Mouse (Mus musculus): ENCODE data around the gene Ccdc116.
"Not testable (repeated sequence)": the region's sequence is repeated elsewhere in the genome, so short reads cannot be mapped to it uniquely, and the experiment has no call there.

Ccdc116 gene

DNA sequence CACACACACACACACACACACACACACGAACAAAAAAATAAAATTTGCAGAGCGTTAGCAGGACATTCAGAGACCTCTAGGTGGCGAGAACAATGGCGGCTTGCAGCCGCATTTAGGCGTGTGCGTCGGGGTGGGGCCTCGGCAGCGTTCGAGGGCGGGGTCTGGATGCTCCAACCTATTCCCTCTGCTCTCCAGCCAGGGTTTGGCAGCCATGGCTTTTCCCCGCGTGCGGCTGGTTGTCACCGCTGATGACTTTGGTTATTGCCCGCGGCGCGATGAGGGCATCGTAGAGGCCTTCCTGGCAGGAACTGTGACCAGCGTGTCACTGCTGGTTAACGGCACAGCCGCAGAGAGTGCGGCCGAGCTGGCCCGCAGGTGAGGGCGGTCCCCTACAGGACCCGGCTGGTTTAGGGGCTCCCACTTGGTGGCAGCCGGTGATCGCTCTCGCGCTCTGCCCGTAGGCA lies at the start of gene Ccdc116:
Ccdc116 (minus strand) TSS at position 458 of the 464 bp plus-strand sequence.
- in situ Hi-C loops (cut with MboI) = no loop called here

GRCm38 (mm10) chr16:17193823-17194222 lies 46.8 kb upstream of the Ccdc116 start:
- in situ Hi-C loops (cut with MboI) = no loop called here

GRCm38 (mm10) chr16:17185475-17185874 lies 38.4 kb upstream of the Ccdc116 start:
- in situ Hi-C loops (cut with MboI) = no loop called here

DNA sequence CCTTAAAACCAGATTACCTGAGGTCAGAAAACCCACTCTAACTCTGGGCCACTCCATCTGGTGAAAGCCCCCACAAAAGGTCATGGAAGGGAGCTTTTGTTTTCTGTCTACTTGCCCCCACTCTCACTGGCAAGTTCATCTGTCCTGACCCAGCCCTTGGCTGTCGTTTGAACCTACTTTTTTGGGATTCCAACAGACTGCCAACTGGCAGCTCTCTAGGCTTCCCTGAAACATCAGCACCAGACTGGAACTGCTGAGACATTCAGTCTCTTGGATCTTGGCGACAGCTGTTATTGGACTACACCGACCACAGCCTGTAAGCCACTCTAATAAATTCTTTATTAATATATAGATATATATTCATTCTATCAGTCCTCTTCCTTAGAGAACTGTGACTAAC lies 36.0 kb upstream of the Ccdc116 start:
- in situ Hi-C loops (cut with MboI) = no loop called here

DNA sequence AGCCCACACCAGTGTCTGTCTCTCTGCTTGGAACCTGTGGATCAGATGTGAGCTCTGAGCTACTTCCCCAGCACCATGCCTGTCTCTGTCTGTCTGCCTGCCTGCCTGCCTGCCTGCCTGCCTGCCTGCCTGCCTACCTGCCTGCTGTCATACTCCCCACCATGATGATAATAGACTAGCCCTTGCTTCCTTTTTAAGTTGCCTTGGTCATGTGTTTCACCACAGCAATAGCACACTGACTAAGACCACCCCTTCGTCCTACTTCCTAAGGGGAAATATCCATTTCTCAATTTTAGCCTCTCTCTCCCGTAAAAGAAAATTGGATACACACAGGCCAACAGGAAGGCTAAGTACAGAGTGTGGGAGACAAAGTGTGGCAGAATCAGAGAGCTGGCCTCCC lies 35.1 kb upstream of the Ccdc116 start:
- in situ Hi-C loops (cut with MboI) = no loop called here

DNA sequence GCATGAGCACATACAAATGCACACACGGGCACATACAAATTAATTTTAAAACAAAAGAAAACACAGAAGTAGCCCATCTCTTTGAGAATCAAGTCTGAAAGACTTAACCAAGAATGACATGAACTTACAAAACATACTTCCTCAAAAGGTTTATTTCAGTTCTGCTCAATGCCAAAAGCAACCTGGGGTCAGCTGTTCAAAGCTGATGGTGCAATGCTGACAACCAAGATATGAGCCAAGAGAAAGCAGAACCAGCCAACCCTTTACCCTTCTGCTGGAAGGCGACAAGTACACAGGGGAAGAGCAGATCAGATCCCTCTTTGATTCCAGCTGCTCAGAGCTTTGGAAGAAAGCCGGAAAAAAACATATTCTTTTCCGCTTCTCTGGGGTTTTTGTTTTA lies 34.4 kb upstream of the Ccdc116 start:
- in situ Hi-C loops (cut with MboI) = no loop called here

GRCm38 (mm10) chr16:17179706-17180105 lies 32.7 kb upstream of the Ccdc116 start:
- in situ Hi-C loops (cut with MboI) = no loop called here

GRCm38 (mm10) chr16:17177623-17178170 lies 30.7 kb upstream of the Ccdc116 start:
- in situ Hi-C loops (cut with MboI) = no loop called here

DNA sequence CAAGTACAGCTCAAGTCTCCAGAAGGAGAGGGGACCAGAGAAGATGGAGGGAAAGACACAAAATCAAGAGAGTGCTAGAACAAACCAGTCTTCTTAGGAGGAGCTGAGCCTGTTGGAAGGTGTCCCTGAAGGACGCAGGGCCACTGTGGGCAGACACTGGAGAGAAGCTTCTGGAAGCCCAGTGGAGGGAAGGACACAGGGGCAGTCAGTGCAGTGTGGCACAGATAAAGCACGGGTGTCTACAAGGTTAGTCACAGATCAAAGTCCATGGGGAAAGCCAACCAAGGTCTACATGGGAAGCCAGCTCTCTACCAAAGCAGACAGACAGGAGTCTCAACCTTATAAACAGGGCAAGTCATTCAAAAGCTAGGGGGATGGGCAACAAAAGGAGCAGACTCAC lies 28.7 kb upstream of the Ccdc116 start:
- in situ Hi-C loops (cut with MboI) = no loop called here

DNA sequence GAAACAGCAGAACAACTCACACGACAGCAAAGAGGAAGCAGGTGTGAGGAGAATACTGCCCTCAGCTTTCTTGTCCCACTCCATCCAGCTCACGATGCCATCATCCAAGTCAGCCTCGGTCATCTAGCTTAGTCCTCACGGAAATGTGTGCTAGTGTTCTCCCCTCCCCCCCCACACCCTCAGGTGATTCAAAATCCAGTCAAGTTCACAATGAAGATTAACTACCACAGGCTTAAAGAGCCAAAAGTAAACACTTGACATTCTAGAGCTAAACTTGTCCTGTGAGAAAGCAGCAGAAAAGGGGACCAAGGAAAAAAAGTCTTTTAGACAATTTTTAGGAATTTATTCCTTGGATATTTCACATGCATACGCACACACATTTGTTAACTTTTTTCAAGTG lies 21.0 kb upstream of the Ccdc116 start:
- in situ Hi-C loops (cut with MboI) = no loop called here

- in situ Hi-C loops (cut with MboI) = no loop called here
Observed at GRCm38 (mm10) chr16:17167179-17167578, 20.1 kb upstream of the Ccdc116 start.

- in situ Hi-C loops (cut with MboI) = not testable (repeated sequence)
Observed at GRCm38 (mm10) chr16:17165478-17165877, 18.4 kb upstream of the Ccdc116 start.

DNA sequence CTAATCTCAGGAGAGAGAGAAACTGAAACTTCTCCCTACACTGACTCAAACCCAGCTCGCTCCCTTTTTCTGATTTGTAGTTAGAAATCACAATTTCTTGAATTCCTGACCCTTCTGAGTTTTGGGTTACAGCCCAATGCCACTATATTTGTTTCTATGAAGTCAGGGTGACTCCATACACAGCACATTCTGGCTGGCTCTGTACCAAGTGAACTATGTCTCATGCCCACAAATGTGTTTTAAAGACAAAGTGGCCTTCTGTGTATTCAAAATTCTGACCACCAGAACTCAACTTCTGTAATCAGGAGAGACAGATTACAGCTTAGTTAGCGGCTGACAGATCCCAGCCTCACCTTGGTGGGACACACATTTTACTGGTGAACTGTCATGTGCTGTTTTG lies 7.3 kb upstream of the Ccdc116 start:
- in situ Hi-C loops (cut with MboI) = no loop called here

- in situ Hi-C loops (cut with MboI) = no loop called here
Observed at GRCm38 (mm10) chr16:17151874-17152273, 4.8 kb upstream of the Ccdc116 start.

DNA sequence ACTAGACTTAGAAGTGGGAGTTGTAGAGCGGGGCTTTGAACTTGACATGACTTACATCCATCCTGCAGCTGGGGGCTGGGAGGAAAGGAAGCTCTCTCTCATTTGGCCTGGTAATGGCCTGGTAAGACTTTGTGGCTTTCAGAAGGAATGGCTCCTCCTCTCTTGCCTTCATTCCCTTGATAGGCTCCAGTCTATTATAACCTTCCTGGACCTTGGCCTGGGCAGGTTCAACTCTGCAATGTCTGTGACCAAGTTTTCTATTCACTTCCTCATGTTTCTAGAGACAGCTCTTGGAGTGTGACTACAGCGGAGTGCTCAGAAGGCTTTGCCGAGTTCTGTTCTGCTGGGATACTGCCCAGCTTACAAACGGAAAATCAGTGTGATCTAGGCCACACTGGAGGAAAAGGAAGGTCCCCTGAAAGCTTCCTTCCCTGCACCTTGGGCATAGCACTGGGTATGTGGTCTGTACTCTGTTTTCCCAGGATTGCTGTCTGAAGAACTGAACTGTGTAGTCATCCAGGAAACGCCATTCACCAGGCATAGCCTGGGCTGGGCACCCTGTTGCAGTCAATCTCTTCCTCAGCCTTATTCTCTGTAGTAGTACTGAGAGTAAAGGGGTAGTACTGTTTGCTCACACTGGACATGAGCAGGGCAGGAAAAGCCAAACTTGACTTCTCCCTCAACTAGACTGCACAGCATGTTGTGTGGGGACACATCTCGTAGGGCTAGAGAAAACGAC lies 3.7 kb upstream of the Ccdc116 start:
- in situ Hi-C loops (cut with MboI) = no loop called here

- in situ Hi-C loops (cut with MboI) = no loop called here
Observed at GRCm38 (mm10) chr16:17148084-17148483, 1.1 kb upstream of the Ccdc116 start.

DNA sequence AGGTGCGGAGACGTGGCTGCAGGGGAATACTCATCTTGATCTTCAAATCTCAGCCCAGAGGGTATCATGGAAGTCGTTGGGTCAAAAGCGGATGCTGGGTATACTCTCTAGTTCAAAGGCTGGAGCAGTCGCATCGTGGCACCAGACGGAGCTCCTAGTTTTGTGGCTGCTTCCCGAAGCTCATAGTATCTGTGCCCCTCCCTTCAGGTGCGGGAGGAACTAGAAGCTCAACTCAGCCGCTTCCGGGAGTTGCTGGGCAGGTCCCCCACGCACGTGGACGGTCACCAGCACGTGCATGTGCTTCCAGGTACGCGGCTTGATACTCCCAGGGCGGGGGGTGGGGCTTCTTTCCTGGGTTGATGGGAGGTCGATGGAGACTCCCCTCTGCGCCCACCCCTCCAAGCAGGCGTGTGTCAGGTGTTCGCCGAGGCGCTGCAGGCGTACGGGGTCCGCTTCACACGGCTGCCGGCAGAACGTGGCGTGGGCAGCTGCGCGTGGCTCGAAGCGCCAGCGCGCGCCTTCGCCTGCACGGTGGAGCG lies 431 bp upstream of the Ccdc116 start:
- in situ Hi-C loops (cut with MboI) = no loop called here

GRCm38 (mm10) chr16:17144339-17144738 lies 2.7 kb downstream of the Ccdc116 start, which contains the start of gene Ydjc:
Gene Ydjc, plus strand, starts transcription at chr16:17144621.
- in situ Hi-C loops (cut with MboI) = no loop called here

- in situ Hi-C loops (cut with MboI) = no loop called here
Observed at GRCm38 (mm10) chr16:17137355-17137754, 9.7 kb downstream of the Ccdc116 start.

- in situ Hi-C loops (cut with MboI) = loop anchor here (5.0 kb wide), 1 partner anchor 69 kb away; the partner anchor contains the start of gene Ube2l3
Observed at GRCm38 (mm10) chr16:17132906-17133200, 14.2 kb downstream of the Ccdc116 start.

DNA sequence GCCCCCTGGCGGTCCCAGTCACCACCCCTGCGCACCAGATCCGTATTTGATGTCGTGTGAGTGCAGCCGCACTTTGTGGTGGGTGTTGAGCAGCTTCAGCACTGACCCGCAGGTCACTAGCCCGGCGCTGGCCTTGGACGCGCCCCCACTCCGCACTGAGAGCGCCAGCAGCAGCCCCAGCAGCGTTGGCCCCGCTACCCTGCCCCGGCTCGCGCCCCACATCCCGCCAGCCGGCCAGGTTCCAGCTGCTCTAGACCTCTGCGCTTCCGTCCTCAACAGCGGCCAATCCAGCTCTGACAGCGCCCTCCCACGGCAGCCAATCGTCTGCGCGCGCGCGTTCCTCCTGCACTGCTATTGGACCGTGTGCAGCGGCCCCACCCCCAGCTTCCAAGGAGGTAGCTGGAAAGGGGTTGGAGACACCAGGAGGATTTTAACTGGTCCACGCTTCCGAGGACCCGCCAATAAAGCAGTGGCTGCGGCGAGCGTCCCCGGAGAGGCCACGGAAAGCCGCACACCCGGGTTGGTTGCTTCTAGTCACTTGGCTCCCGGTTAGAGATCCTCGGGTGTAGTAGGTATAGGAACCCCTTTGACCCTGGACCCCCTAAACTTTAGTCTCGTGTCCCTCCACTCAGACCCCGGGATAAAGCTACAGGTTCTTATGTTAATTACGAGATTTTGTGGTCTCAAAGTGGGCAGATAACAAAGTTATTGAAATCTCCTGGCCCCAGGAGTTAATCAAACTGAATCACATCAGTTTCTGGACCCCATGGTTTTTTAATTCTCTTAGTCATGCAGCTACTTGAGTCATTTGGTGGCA lies 14.7 kb downstream of the Ccdc116 start, which contains the start of gene Sdf2l1:
Sdf2l1 (minus strand) TSS at position 295 of the 817 bp plus-strand sequence.
- in situ Hi-C loops (cut with MboI) = loop anchor here (5.0 kb wide), 1 partner anchor 70 kb away; the partner anchor contains the start of gene Ube2l3
